ENCODE assay signal across 10 mouse cellular contexts in genomic region chr8:94770945-94771344, GRCm38 (mm10). TPM values are rescaled to one million over a fixed set of nuclear protein-coding genes. Genes with fewer than 3 reads are reported as not detected.
DNase-seq lines count a peak whose midpoint lies in the region; ATAC-seq lines count a peak whose summit lies in the region.
"Had no signal": no experiment of that assay in that cellular context is flagged by ENCODE, and none has a peak within 500 bp of the region (broad histone marks: within the 10 kb centered on the region; RNA-seq: fewer than 3 reads in every experiment).

No protein-coding gene starts in this region.

- ATAC-seq in embryonic facial prominence, embryonic 13.5 days (ENCODE audit: insufficient number of reproducible peaks, insufficient read depth, low FRiP score, low TSS enrichment, low read depth), result peak; percentile 64; the same call in 1 of the 2 replicates
- peak; percentile 75 for ATAC-seq in erythroid progenitor cell, adult 5-6 weeks (replicated peaks; ENCODE audit: low FRiP score, poor library complexity, severe bottlenecking)
- peak; percentile 48; the same call in 1 of the 2 replicates for ATAC-seq in liver, embryonic 16.5 days (ENCODE audit: low read depth)
- peak; percentile 69 for ATAC-seq in stomach, embryonic 16.5 days (ENCODE audit: insufficient read depth, low FRiP score)

- no peak overlapping the region for H3K9ac ChIP-seq in embryonic facial prominence, embryonic 13.5 days
- H3K9ac ChIP-seq in liver, embryonic 16.5 days (ENCODE audit: low read depth, low read length), result no peak overlapping the region
- H3K9ac ChIP-seq in stomach, embryonic 16.5 days (ENCODE audit: low read length), result no peak overlapping the region

- peaks cover 56% of the 10 kb centered on the region for H3K27me3 ChIP-seq in embryonic facial prominence, embryonic 13.5 days
- peaks cover 75% of the 10 kb centered on the region for H3K27me3 ChIP-seq in embryonic facial prominence, embryonic 10.5 days (replicated peaks; ENCODE audit: low read depth, poor library complexity, severe bottlenecking)
- H3K27me3 ChIP-seq in liver, embryonic 16.5 days (ENCODE audit: control insufficient read depth, insufficient read depth, low read depth, low read length), result peaks cover 59% of the 10 kb centered on the region
- H3K27me3 ChIP-seq in stomach, embryonic 16.5 days (ENCODE audit: control insufficient read depth, insufficient read depth, low read length), result peaks cover 13% of the 10 kb centered on the region

- WGBS in embryonic facial prominence, embryonic 13.5 days, result 47% methylated on average over 6 of the region's 6 CpGs
- 73% methylated on average over 6 of the region's 6 CpGs for WGBS in embryonic facial prominence, embryonic 10.5 days
- WGBS in liver, embryonic 16.5 days (ENCODE audit: insufficient replicate concordance), result 32% methylated on average over 6 of the region's 6 CpGs
- 21% methylated on average over 6 of the region's 6 CpGs for WGBS in stomach, embryonic 16.5 days

- no peak overlapping the region for H3K4me3 ChIP-seq in embryonic facial prominence, embryonic 13.5 days
- no peak overlapping the region for H3K4me3 ChIP-seq in embryonic facial prominence, embryonic 10.5 days
- no peak overlapping the region for H3K4me3 ChIP-seq in liver, embryonic 16.5 days (ENCODE audit: low read depth, low read length)
- H3K4me3 ChIP-seq in stomach, embryonic 16.5 days (replicated peaks; ENCODE audit: low read length), result no peak overlapping the region

- no peak for DNase-seq in embryonic facial prominence, embryonic 10.5 days (ENCODE audit: low spot score)
- peak; percentile 44 for DNase-seq in 3T3-L1 (ENCODE audit: low read depth, low spot score)
- DNase-seq in spleen, adult 12 weeks (ENCODE audit: low spot score), result no peak
- no peak for DNase-seq in B cell, adult 2 months

- H3K4me1 ChIP-seq in embryonic facial prominence, embryonic 13.5 days, result peaks cover 34% of the 10 kb centered on the region
- H3K4me1 ChIP-seq in embryonic facial prominence, embryonic 10.5 days, result peaks cover 29% of the 10 kb centered on the region
- peaks cover 13% of the 10 kb centered on the region for H3K4me1 ChIP-seq in liver, embryonic 16.5 days (ENCODE audit: control insufficient read depth, low read depth, low read length)
- H3K4me1 ChIP-seq in stomach, embryonic 16.5 days (ENCODE audit: control insufficient read depth, insufficient read depth, low read length), result peaks cover 11% of the 10 kb centered on the region

- peak overlapping the region; percentile 92; the same call in 1 of the 2 replicates for H3K4me2 ChIP-seq in embryonic facial prominence, embryonic 13.5 days
- no peak overlapping the region for H3K4me2 ChIP-seq in liver, embryonic 16.5 days (ENCODE audit: low read depth, low read length)
- no peak overlapping the region for H3K4me2 ChIP-seq in stomach, embryonic 16.5 days (ENCODE audit: low read depth, low read length)

- no peaks in the 10 kb centered on the region for H3K36me3 ChIP-seq in embryonic facial prominence, embryonic 13.5 days
- H3K36me3 ChIP-seq in embryonic facial prominence, embryonic 10.5 days (replicated peaks), result no peaks in the 10 kb centered on the region
- no peaks in the 10 kb centered on the region for H3K36me3 ChIP-seq in liver, embryonic 16.5 days (ENCODE audit: control insufficient read depth, insufficient read depth)
- no peaks in the 10 kb centered on the region for H3K36me3 ChIP-seq in stomach, embryonic 16.5 days (ENCODE audit: control insufficient read depth, insufficient read depth, low read length)

- H3K27ac ChIP-seq in embryonic facial prominence, embryonic 13.5 days, result peak overlapping the region; percentile 55
- no peak overlapping the region for H3K27ac ChIP-seq in embryonic facial prominence, embryonic 10.5 days (replicated peaks)
- no peak overlapping the region for H3K27ac ChIP-seq in liver, embryonic 16.5 days (ENCODE audit: low read length)
- peak overlapping the region; percentile 60 for H3K27ac ChIP-seq in stomach, embryonic 16.5 days (ENCODE audit: low read length)

- H3K9me3 ChIP-seq in embryonic facial prominence, embryonic 13.5 days, result no peaks in the 10 kb centered on the region
- H3K9me3 ChIP-seq in embryonic facial prominence, embryonic 10.5 days, result no peaks in the 10 kb centered on the region
- H3K9me3 ChIP-seq in liver, embryonic 16.5 days (replicated peaks; ENCODE audit: control insufficient read depth, low read length), result no peaks in the 10 kb centered on the region
- no peaks in the 10 kb centered on the region for H3K9me3 ChIP-seq in stomach, embryonic 16.5 days (replicated peaks; ENCODE audit: control insufficient read depth, low read length)

RNA-seq across cellular contexts. Expression of gene Cx3cl1, which starts 0.9 kb away (rescaled TPM):
- 7.8 and 9.8 TPM in 2 replicates for polyA plus RNA-seq in embryonic facial prominence, embryonic 13.5 days (2015; fragmentation: Nextera tagmentation; extraction: Ambion mirVana)
- 4.5 and 5.5 TPM in 2 replicates for polyA plus RNA-seq in embryonic facial prominence, embryonic 10.5 days (2016; fragmentation: Nextera tagmentation; extraction: Ambion mirVana)
- 7.5 TPM in 1 of 2 replicates, not detected in the other for total RNA-seq in erythroid progenitor cell, adult 5-6 weeks (2015; ENCODE audit: low replicate concordance)
- 0.13 and 0.38 TPM in 2 replicates for total RNA-seq in erythroid progenitor cell, adult 5-6 weeks (2017; ENCODE audit: low replicate concordance)
- 0.47 and 0.71 TPM in 2 replicates for polyA plus RNA-seq in liver, embryonic 16.5 days (2015; fragmentation: Nextera tagmentation; extraction: Ambion mirVana)
- polyA plus RNA-seq in stomach, embryonic 16.5 days (2015; fragmentation: Nextera tagmentation; extraction: Ambion mirVana), result 11.6 and 16.4 TPM in 2 replicates

RNA-seq across cellular contexts. Expression of gene Ccl22, which starts 25.6 kb away (rescaled TPM):
- polyA plus RNA-seq in embryonic facial prominence, embryonic 13.5 days (2015; fragmentation: Nextera tagmentation; extraction: Ambion mirVana), result not detected in 2 replicates
- not detected in 2 replicates for polyA plus RNA-seq in embryonic facial prominence, embryonic 10.5 days (2016; fragmentation: Nextera tagmentation; extraction: Ambion mirVana)
- 0.72 TPM in 1 of 2 replicates, not detected in the other for total RNA-seq in erythroid progenitor cell, adult 5-6 weeks (2015; ENCODE audit: low replicate concordance)
- 2.3 TPM in 1 of 2 replicates, not detected in the other for total RNA-seq in erythroid progenitor cell, adult 5-6 weeks (2017; ENCODE audit: low replicate concordance)
- 0.27 and 0.37 TPM in 2 replicates for polyA plus RNA-seq in liver, embryonic 16.5 days (2015; fragmentation: Nextera tagmentation; extraction: Ambion mirVana)
- not detected in 2 replicates for polyA plus RNA-seq in stomach, embryonic 16.5 days (2015; fragmentation: Nextera tagmentation; extraction: Ambion mirVana)
- total RNA-seq: layer of hippocampus, postnatal 10 days had no signal
- polyA plus RNA-seq: C2C12 had no signal

RNA-seq across cellular contexts. Expression of gene Ccl17, which starts 39.3 kb away (rescaled TPM):
- not detected in 2 replicates for polyA plus RNA-seq in embryonic facial prominence, embryonic 13.5 days (2015; fragmentation: Nextera tagmentation; extraction: Ambion mirVana)
- not detected in 2 replicates for polyA plus RNA-seq in embryonic facial prominence, embryonic 10.5 days (2016; fragmentation: Nextera tagmentation; extraction: Ambion mirVana)
- total RNA-seq in erythroid progenitor cell, adult 5-6 weeks (2015; ENCODE audit: low replicate concordance), result not detected in 2 replicates
- not detected in 2 replicates for total RNA-seq in erythroid progenitor cell, adult 5-6 weeks (2017; ENCODE audit: low replicate concordance)
- not detected in 2 replicates for polyA plus RNA-seq in liver, embryonic 16.5 days (2015; fragmentation: Nextera tagmentation; extraction: Ambion mirVana)
- 0.30 TPM in 1 of 2 replicates, not detected in the other for polyA plus RNA-seq in stomach, embryonic 16.5 days (2015; fragmentation: Nextera tagmentation; extraction: Ambion mirVana)

Comparison
In these comparisons a context has a peak if more than half of its experiments do, and no peak if none do; other contexts are left out.
1. H3K27ac ChIP-seq: peak in embryonic facial prominence, embryonic 13.5 days (single experiment) and stomach, embryonic 16.5 days (single experiment); none in embryonic facial prominence, embryonic 10.5 days (single experiment) and liver, embryonic 16.5 days (single experiment).
2. Peak in every context shown above with its lines, with median percentiles within 50 percentile points of each other: ATAC-seq.